Mouse (Mus musculus): ENCODE results near the gene Grik5. TPM values are rescaled to one million over a fixed set of nuclear protein-coding genes. Genes with fewer than 3 reads are reported as not detected.

Gene Grik5
- total RNA-seq, 2 experiments from 2014 or later: 6.6 to 8.1 TPM

- no peak for ATAC-seq (replicated peaks; ENCODE audit: low FRiP score, poor library complexity, severe bottlenecking)
Observed at GRCm38 (mm10) chr7:25082510-25082909, 10.4 kb upstream of the Grik5 start.

GRCm38 (mm10) chr7:25080431-25080830, 8.3 kb upstream of the Grik5 start:
- ATAC-seq (replicated peaks; ENCODE audit: low FRiP score, poor library complexity, severe bottlenecking): no peak

DNA sequence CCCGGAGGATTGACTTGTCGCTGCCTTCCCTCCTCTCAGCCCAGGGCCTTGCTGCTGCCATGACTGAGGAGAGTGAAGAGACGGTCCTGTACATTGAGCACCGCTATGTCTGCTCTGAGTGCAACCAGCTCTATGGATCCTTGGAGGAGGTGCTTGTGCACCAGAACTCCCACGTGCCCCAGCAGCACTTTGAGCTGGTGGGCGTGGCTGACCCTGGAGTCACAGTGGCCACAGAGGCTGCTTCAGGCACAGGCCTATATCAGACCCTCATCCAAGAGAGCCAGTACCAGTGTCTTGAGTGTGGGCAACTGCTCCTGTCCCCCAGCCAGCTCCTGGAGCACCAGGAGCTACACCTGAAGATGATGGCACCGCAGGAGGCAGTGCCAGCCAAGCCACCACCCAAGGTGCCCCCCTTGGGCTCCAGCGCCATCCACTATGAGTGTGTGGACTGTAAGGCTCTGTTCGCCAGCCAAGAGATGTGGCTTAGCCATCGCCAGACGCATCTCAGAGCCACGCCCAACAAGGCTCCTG, 7.4 kb upstream of the Grik5 start:
- ATAC-seq (replicated peaks; ENCODE audit: low FRiP score, poor library complexity, severe bottlenecking): no peak

- no peak for ATAC-seq (replicated peaks; ENCODE audit: low FRiP score, poor library complexity, severe bottlenecking)
Observed at GRCm38 (mm10) chr7:25077414-25077755, 5.2 kb upstream of the Grik5 start.

GRCm38 (mm10) chr7:25076663-25077413, 4.7 kb upstream of the Grik5 start:
- ATAC-seq (replicated peaks; ENCODE audit: low FRiP score, poor library complexity, severe bottlenecking): peak; percentile 94

DNA sequence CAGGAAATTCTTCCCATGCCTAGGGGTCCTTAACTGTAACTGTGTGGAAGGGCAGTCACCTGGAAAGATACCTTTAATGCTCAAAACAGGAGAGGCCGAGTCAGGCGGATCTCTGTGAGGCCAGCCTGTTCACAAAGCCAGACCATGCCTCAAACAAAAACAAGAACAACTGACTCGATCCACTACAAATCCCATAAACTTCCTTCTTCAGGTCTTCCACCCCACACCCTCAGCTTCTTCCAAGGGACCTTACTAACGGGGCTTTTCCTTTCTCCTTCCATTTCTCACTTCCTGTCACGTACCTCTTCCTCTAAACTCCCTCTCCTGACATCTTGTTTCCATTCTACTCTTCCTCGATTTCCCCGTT, 4.1 kb upstream of the Grik5 start:
- no peak for ATAC-seq (replicated peaks; ENCODE audit: low FRiP score, poor library complexity, severe bottlenecking)

DNA sequence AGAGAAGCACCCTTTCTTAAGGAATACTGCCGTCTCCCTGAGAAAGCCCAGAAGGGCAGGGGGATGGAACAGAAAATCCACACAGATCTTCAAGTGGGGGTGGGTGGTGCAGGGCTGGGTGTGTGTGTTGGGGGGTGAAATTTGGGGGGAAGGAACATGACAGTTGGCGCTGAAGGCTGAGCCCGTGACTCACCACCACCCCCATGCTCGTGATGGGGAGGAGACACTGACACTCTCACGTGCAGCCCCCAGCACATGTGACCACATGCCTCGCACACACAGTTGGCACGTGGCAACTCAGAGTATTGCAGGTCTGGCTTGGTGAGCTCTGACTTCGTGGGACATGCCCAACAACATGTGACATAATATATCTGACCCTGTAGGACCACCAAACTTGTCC, 1.8 kb upstream of the Grik5 start:
- ATAC-seq (replicated peaks; ENCODE audit: low FRiP score, poor library complexity, severe bottlenecking): no peak

GRCm38 (mm10) chr7:25072716-25073390, 707 bp upstream of the Grik5 start:
- no peak for ATAC-seq (replicated peaks; ENCODE audit: low FRiP score, poor library complexity, severe bottlenecking)

DNA sequence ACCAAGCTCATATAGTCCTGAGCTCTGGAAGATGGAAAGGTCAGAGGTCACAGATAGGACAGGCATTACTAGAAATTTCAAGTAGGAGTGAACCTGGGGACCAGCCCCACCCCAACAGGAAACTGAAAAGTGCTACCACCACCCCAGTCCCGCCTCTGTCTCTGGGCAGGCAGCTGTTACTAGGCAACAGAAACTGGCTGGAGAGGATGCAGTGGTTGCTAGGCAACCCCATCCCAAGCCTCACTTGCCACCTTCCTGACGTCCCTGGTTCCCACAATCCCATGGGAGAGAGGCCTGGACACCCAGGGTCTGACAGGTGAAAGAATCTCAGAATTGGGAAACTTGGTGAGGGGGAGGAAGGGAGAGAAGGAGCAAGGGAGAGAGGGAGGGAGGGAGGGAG, 3.4 kb downstream of the Grik5 start:
- no peak for ATAC-seq (replicated peaks; ENCODE audit: low FRiP score, poor library complexity, severe bottlenecking)

DNA sequence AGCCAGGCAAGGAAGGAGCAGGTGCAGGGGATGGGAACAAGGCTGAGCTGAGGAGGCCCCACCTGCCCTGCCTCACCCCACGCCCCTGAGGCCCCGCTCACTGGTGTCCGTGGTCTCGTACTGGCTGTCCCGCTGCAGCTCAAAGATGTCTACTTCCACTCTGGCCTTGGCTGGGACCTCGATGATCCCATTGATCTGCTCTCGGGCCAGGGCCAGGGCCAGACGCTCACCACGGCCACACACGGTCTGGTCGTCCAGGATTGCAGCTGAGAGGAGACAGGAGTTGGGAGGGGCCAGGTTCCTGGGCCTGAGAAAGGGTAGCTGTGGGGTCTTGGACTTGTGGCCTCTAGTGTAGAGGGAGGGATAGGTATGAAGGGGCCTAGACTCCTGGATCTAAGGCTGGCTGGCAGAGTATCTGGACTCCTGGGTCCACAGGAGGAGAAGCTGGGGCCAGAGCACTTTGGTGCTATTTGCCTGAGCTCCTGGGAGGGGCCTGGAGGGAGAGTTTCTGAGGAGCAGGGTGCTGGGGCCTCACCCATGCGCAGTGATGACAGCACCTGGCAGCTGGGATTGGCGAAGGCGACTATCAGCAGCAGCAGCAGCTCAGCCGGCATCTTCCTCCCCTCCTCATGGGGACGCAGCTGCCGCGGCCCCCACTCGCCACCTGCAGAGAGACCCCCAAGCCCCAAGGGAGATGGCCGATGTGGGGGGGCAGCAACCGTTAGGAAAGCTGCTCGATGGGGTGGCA, 4.1 kb downstream of the Grik5 start:
- ATAC-seq (replicated peaks; ENCODE audit: low FRiP score, poor library complexity, severe bottlenecking): no peak

GRCm38 (mm10) chr7:25067338-25067737, 4.8 kb downstream of the Grik5 start:
- ATAC-seq (replicated peaks; ENCODE audit: low FRiP score, poor library complexity, severe bottlenecking): no peak

DNA sequence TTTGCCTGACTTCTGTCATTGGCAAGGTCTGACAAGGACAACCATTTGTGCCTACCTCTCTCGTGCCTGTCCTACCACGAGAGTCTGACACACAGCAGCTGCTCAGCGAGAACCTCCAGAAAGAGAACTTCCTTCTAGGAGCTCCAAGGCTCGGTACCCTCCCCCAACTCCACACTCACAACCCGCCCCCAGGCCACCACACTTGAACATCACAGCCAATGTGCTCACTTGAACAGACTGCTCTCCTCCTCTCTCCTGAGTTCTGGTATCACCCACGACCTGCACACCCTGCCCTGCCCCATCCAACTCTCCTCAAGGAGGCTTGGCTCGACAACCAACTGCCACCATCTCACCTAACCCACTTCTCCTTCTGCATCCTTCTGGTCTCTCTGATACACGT, 8.2 kb downstream of the Grik5 start:
- ATAC-seq (replicated peaks; ENCODE audit: low FRiP score, poor library complexity, severe bottlenecking): no peak

DNA sequence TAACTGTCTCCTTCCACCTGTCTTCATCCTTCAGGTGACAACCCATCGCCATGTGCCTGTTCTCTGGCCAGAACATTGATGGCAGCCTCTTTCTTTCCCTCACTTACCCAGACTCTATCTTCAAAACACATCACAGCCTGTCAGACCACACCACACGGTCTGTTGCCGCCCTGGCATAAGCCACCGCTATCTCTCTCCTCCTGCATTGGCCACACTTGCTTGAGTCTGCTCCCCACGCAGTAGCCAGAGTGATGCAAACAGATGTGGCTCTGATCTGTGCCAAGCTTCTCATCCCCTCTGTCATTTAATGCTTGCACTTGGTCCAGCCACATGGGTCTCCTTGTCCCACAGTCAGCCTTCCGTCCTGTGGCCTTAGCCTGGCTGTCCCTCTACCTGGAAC, 8.8 kb downstream of the Grik5 start:
- ATAC-seq (replicated peaks; ENCODE audit: low FRiP score, poor library complexity, severe bottlenecking): no peak

DNA sequence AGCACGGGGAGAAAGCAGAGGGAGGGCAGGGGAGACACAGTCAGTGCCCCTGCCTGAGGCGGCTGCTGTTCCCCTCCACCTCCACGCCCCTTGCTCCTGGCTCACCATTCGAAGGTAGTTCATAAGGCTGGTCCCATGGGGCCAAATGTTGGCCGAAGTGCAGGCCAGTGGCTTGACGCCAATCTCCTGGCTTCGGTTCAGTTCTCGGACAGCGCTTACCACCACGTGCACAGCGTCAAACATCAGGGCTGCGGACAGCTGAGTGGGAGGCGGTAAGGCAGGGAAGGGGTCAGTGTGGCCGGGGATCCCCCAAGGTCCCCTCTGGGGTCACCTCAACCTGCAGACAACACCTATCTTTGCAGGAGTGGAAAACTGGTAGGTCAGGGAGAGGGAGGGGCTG, 13.3 kb downstream of the Grik5 start:
- ATAC-seq (replicated peaks; ENCODE audit: low FRiP score, poor library complexity, severe bottlenecking): no peak

- no peak for ATAC-seq (replicated peaks; ENCODE audit: low FRiP score, poor library complexity, severe bottlenecking)
Observed at GRCm38 (mm10) chr7:25058394-25058793, 13.8 kb downstream of the Grik5 start.

- ATAC-seq (replicated peaks; ENCODE audit: low FRiP score, poor library complexity, severe bottlenecking): no peak
Observed at GRCm38 (mm10) chr7:25057888-25058287, 14.3 kb downstream of the Grik5 start.

DNA sequence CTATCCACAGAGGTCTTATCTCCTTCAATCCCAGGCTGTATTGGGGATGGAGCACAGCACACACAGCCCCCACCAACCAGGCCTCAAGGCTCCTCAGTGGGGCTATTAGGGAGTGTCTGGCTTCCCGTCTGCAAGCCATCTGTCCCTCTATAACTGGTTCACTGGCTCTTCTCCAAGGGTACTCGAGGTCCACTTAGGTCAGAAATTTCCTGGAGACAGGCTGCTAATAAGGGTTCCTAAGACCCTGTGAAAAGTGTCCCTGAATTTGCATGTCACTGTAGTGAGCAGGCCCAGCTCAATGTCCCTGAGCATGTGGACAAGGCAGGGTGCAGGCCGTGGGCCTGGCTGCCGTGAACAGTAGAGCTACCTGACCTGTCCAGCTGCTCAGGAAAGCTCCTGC, 15.2 kb downstream of the Grik5 start:
- no peak for ATAC-seq (replicated peaks; ENCODE audit: low FRiP score, poor library complexity, severe bottlenecking)

- no peak for ATAC-seq (replicated peaks; ENCODE audit: low FRiP score, poor library complexity, severe bottlenecking)
Observed at GRCm38 (mm10) chr7:25052587-25052986, 19.6 kb downstream of the Grik5 start.

DNA sequence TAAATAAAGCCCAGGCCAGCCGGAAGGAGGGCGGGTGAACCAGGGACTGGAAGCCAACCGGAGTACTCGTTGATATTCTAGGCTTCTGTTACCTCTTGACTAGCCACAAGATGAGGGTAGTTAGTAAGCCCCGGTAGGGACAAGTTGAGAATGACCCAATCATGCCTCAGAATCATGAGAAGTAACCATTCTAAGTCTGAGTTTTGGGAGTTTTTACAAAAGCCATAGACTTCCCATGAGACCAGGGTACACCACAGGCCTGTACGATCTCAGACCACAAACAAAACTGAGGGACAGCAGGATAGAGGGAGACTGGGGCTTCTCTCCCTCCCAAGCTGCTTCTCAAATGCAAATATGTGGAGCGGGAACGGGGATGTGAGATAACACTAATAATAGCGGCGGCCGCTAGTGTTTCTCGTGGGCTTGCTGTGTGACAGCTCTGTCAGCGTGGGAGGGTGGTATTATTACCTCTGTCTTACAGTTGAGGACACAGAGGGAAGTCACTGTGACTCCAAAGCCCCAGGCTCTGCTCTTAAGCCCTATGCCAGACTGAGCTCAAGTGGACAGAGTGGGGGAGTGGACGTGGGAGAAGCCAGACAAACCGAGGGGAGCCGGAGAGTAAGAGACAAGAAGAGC, 22.7 kb downstream of the Grik5 start:
- no peak for ATAC-seq (replicated peaks; ENCODE audit: low FRiP score, poor library complexity, severe bottlenecking)

GRCm38 (mm10) chr7:25047363-25047762, 24.8 kb downstream of the Grik5 start:
- no peak for ATAC-seq (replicated peaks; ENCODE audit: low FRiP score, poor library complexity, severe bottlenecking)
